Mouse (Mus musculus) midbrain, embryonic 15.5 days (tissue): ENCODE data around the gene Rnf141. TPM values are rescaled to one million over a fixed set of nuclear protein-coding genes. Genes with fewer than 3 reads are reported as not detected.

Experiments
- ATAC-seq: fragments of 200-750 bp; cut with Nextera tagmentation; replicated peaks from 2 replicates; pipeline ENCODE4 v1.8.0; 2017; ENCODE audit warnings: moderate TSS enrichment
- H3K27ac ChIP-seq: fragments of 300-500 bp; sonication (generic); 2 replicates; pipeline ENCODE4 v1.5.1; 2015; ENCODE audit warnings: mild to moderate bottlenecking, inconsistent platforms
- H3K27me3 ChIP-seq: fragments of 300-500 bp; sonication (generic); replicated peaks from 2 replicates; pipeline ENCODE4 v1.6.1; 2015; ENCODE audit warnings: inconsistent platforms
- H3K36me3 ChIP-seq: fragments of 300-500 bp; sonication (generic); replicated peaks from 2 replicates; pipeline ENCODE4 v1.6.1; 2015; ENCODE audit warnings: inconsistent platforms
- H3K4me1 ChIP-seq: fragments of 300-500 bp; sonication (generic); 2 replicates; pipeline ENCODE4 v1.6.1; 2015; ENCODE audit warnings: inconsistent platforms
- H3K4me2 ChIP-seq: fragments of 300-500 bp; sonication (generic); 2 replicates; pipeline ENCODE4 v1.6.1; 2015; ENCODE audit warnings: inconsistent platforms, mild to moderate bottlenecking, moderate library complexity
- H3K4me3 ChIP-seq: fragments of 300-500 bp; sonication (generic); 2 replicates; pipeline ENCODE4 v1.5.1; 2015; ENCODE audit warnings: mild to moderate bottlenecking, inconsistent platforms
- H3K9ac ChIP-seq: fragments of 300-500 bp; sonication (generic); 2 replicates; pipeline ENCODE4 v1.6.1; 2015; ENCODE audit warnings: mild to moderate bottlenecking, inconsistent platforms
- H3K9me3 ChIP-seq: fragments of 300-500 bp; sonication (generic); 2 replicates; pipeline ENCODE4 v1.6.1; 2016; ENCODE audit warnings: inconsistent platforms
- WGBS: fragments of 180-500 bp; shearing (Covaris S2); methylation state at CpG from one replicate; pipeline ENCODE4 v1.1.7; 2015; ENCODE audit warnings: mixed read lengths; 5-methylcytosine and 5-hydroxymethylcytosine counted together
- polyA plus RNA-seq: library from polyadenylated mRNA; unstranded; fragments of >200 nt; fragmentation: Nextera tagmentation; extraction: Ambion mirVana; gene quantifications from 2 replicates; pipeline ENCODE4 v1.2.1, GENCODE M21; 2015

Gene Rnf141
- polyA plus RNA-seq = 30.7 and 35.5 TPM in 2 replicates

GRCm38 (mm10) chr7:110843916-110844874 lies at the start of gene Rnf141:
TSS of gene Rnf141 (minus strand) at chr7:110844457.
- Histone ChIP-seq H3K36me3 (no peaks in the 10 kb centered on the region), H3K9ac (peak within 1 kb of the TSS; percentile 93), H3K27me3 (no peaks in the 10 kb centered on the region), H3K9me3 (no peaks in the 10 kb centered on the region), H3K4me2 (peak within 1 kb of the TSS; percentile 92), H3K4me3 (peak within 1 kb of the TSS; percentile 90), H3K27ac (peak within 1 kb of the TSS; percentile 91), H3K4me1 (peaks cover 6% of the 10 kb centered on the region)
- WGBS = 0% methylated on average over 42 of the region's 42 CpGs
- peak; percentile 94 for ATAC-seq

- H3K4me2 ChIP-seq = no peak overlapping the region
- H3K4me3 ChIP-seq = no peak overlapping the region
- H3K9ac ChIP-seq = no peak overlapping the region
- no peak for ATAC-seq
- no peaks in the 10 kb centered on the region for H3K9me3 ChIP-seq
- no peaks in the 10 kb centered on the region for H3K4me1 ChIP-seq
- 78% methylated on average over 9 of the region's 9 CpGs for WGBS
- no peak overlapping the region for H3K27ac ChIP-seq
- H3K27me3 ChIP-seq = no peaks in the 10 kb centered on the region
- H3K36me3 ChIP-seq = no peaks in the 10 kb centered on the region
Observed at GRCm38 (mm10) chr7:110891501-110891986, 47.3 kb upstream of the Rnf141 start.

GRCm38 (mm10) chr7:110881746-110882333 lies 37.6 kb upstream of the Rnf141 start:
- no peak for ATAC-seq
- Histone ChIP-seq H3K36me3 (no peaks in the 10 kb centered on the region), H3K9ac (no peak overlapping the region), H3K9me3 (no peaks in the 10 kb centered on the region), H3K27me3 (no peaks in the 10 kb centered on the region), H3K4me2 (no peak overlapping the region), H3K27ac (no peak overlapping the region), H3K4me1 (no peaks in the 10 kb centered on the region), H3K4me3 (no peak overlapping the region)
- 75% methylated on average over 2 of the region's 2 CpGs for WGBS

GRCm38 (mm10) chr7:110878028-110878427 lies 33.8 kb upstream of the Rnf141 start:
- no peaks in the 10 kb centered on the region for H3K27me3 ChIP-seq
- 82% methylated on average over 4 of the region's 4 CpGs for WGBS

GRCm38 (mm10) chr7:110876965-110877364 lies 32.7 kb upstream of the Rnf141 start:
- H3K4me3 ChIP-seq = no peak overlapping the region
- H3K27me3 ChIP-seq = no peaks in the 10 kb centered on the region
- no peak overlapping the region for H3K9ac ChIP-seq
- no peaks in the 10 kb centered on the region for H3K9me3 ChIP-seq
- H3K4me1 ChIP-seq = no peaks in the 10 kb centered on the region
- ATAC-seq = no peak
- H3K4me2 ChIP-seq = no peak overlapping the region
- no peaks in the 10 kb centered on the region for H3K36me3 ChIP-seq
- no peak overlapping the region for H3K27ac ChIP-seq
- 85% methylated on average over 4 of the region's 4 CpGs for WGBS

More at GRCm38 (mm10) chr7:110878028-110878427, 33.8 kb upstream of the Rnf141 start:
- no peak overlapping the region for H3K9ac ChIP-seq
- H3K27ac ChIP-seq = no peak overlapping the region
- no peak for ATAC-seq
- no peak overlapping the region for H3K4me3 ChIP-seq
- H3K9me3 ChIP-seq = no peaks in the 10 kb centered on the region
- no peaks in the 10 kb centered on the region for H3K4me1 ChIP-seq
- no peaks in the 10 kb centered on the region for H3K36me3 ChIP-seq
- no peak overlapping the region for H3K4me2 ChIP-seq

- WGBS = 56% methylated on average over 5 of the region's 5 CpGs
- Histone ChIP-seq H3K4me3 (no peak overlapping the region), H3K9ac (no peak overlapping the region), H3K9me3 (no peaks in the 10 kb centered on the region), H3K27me3 (no peaks in the 10 kb centered on the region), H3K27ac (no peak overlapping the region), H3K4me1 (0 out of 2 replicates have a peak, but pooled peaks cover 3% of the 10 kb centered on the region), H3K4me2 (no peak overlapping the region), H3K36me3 (no peaks in the 10 kb centered on the region)
- ATAC-seq = no peak
Observed at GRCm38 (mm10) chr7:110868807-110869206, 24.6 kb upstream of the Rnf141 start.

- H3K9ac ChIP-seq = no peak overlapping the region
- H3K27ac ChIP-seq = no peak overlapping the region
- 81% methylated on average over 6 of the region's 6 CpGs for WGBS
- no peaks in the 10 kb centered on the region for H3K36me3 ChIP-seq
- no peak for ATAC-seq
- no peaks in the 10 kb centered on the region for H3K27me3 ChIP-seq
- 0 out of 2 replicates have a peak, but pooled peaks cover 3% of the 10 kb centered on the region for H3K4me1 ChIP-seq
- H3K4me3 ChIP-seq = no peak overlapping the region
- H3K9me3 ChIP-seq = no peaks in the 10 kb centered on the region
- no peak overlapping the region for H3K4me2 ChIP-seq
Observed at GRCm38 (mm10) chr7:110867116-110867515, 22.9 kb upstream of the Rnf141 start.

GRCm38 (mm10) chr7:110866021-110866420 lies 21.8 kb upstream of the Rnf141 start:
- Histone ChIP-seq H3K9me3 (no peaks in the 10 kb centered on the region), H3K4me2 (no peak overlapping the region), H3K9ac (no peak overlapping the region), H3K4me1 (0 out of 2 replicates have a peak, but pooled peaks cover 3% of the 10 kb centered on the region), H3K27ac (no peak overlapping the region), H3K36me3 (no peaks in the 10 kb centered on the region), H3K27me3 (no peaks in the 10 kb centered on the region), H3K4me3 (no peak overlapping the region)
- WGBS = 95% methylated on average over 3 of the region's 3 CpGs
- ATAC-seq = no peak

- no peak overlapping the region for H3K9ac ChIP-seq
- no peaks in the 10 kb centered on the region for H3K36me3 ChIP-seq
- no peaks in the 10 kb centered on the region for H3K27me3 ChIP-seq
- H3K27ac ChIP-seq = no peak overlapping the region
- H3K9me3 ChIP-seq = no peaks in the 10 kb centered on the region
- H3K4me2 ChIP-seq = no peak overlapping the region
- 0 out of 2 replicates have a peak, but pooled peaks cover 3% of the 10 kb centered on the region for H3K4me1 ChIP-seq
- 85% methylated on average over 6 of the region's 6 CpGs for WGBS
- ATAC-seq = no peak
- H3K4me3 ChIP-seq = no peak overlapping the region
Observed at GRCm38 (mm10) chr7:110865570-110865969, 21.3 kb upstream of the Rnf141 start.

- H3K36me3 ChIP-seq = no peaks in the 10 kb centered on the region
- no peaks in the 10 kb centered on the region for H3K27me3 ChIP-seq
- H3K9ac ChIP-seq = no peak overlapping the region
- no peak overlapping the region for H3K4me2 ChIP-seq
- H3K4me1 ChIP-seq = 0 out of 2 replicates have a peak, but pooled peaks cover 3% of the 10 kb centered on the region
- H3K9me3 ChIP-seq = no peaks in the 10 kb centered on the region
- no peak overlapping the region for H3K4me3 ChIP-seq
- no peak overlapping the region for H3K27ac ChIP-seq
- ATAC-seq = peak; percentile 42; the same call in 1 of the 2 replicates
- WGBS = 34% methylated on average over 10 of the region's 10 CpGs
Observed at GRCm38 (mm10) chr7:110865038-110865437, 20.8 kb upstream of the Rnf141 start.

- Histone ChIP-seq H3K4me1 (0 out of 2 replicates have a peak, but pooled peaks cover 3% of the 10 kb centered on the region), H3K4me3 (no peak within 1 kb of the TSS), H3K27ac (no peak within 1 kb of the TSS), H3K9me3 (no peaks in the 10 kb centered on the region), H3K4me2 (no peak within 1 kb of the TSS), H3K36me3 (no peaks in the 10 kb centered on the region), H3K9ac (no peak within 1 kb of the TSS), H3K27me3 (no peaks in the 10 kb centered on the region)
- no peak for ATAC-seq
- 78% methylated on average over 12 of the region's 12 CpGs for WGBS
Observed at GRCm38 (mm10) chr7:110862751-110863289, 18.6 kb upstream of the Rnf141 start, which contains the start of gene Lyve1. TSS of gene Lyve1 (minus strand) at chr7:110863239.

- H3K27me3 ChIP-seq = no peaks in the 10 kb centered on the region
- no peak overlapping the region for H3K27ac ChIP-seq
- no peaks in the 10 kb centered on the region for H3K9me3 ChIP-seq
- no peaks in the 10 kb centered on the region for H3K36me3 ChIP-seq
- H3K4me3 ChIP-seq = no peak overlapping the region
- H3K9ac ChIP-seq = no peak overlapping the region
- no peak overlapping the region for H3K4me2 ChIP-seq
- no peak for ATAC-seq
- 84% methylated on average over 5 of the region's 5 CpGs for WGBS
- H3K4me1 ChIP-seq = 0 out of 2 replicates have a peak, but pooled peaks cover 3% of the 10 kb centered on the region
Observed at GRCm38 (mm10) chr7:110860129-110860528, 15.9 kb upstream of the Rnf141 start.
